Mouse (Mus musculus): ENCODE results near the gene Eif4e2. TPM values are rescaled to one million over a fixed set of nuclear protein-coding genes. Genes with fewer than 3 reads are reported as not detected.

The Eif4e2 gene
- polyA plus RNA-seq, 1 experiment from 2014 or later: 149 TPM

GRCm38 (mm10) chr1:87183998-87184750 is 29.5 kb upstream of the Eif4e2 start:
- no peak overlapping the region for H3K9ac ChIP-seq
- no peaks in the 10 kb centered on the region for H3K36me3 ChIP-seq
- 34% methylated on average over 15 of the region's 15 CpGs for WGBS
- peaks cover 48% of the 10 kb centered on the region for H3K27me3 ChIP-seq (replicated peaks)
- H3K27ac ChIP-seq: no peak overlapping the region
- 0 out of 2 replicates have a peak overlapping the region, but pooled peaks have one; percentile 1 for H3K4me3 ChIP-seq (replicated peaks)
- H3K4me2 ChIP-seq: peak overlapping the region; percentile 37
- peaks cover 16% of the 10 kb centered on the region for H3K4me1 ChIP-seq
- H3K9me3 ChIP-seq: no peaks in the 10 kb centered on the region
- no peak for ATAC-seq (ENCODE audit: insufficient read depth, low FRiP score, low read depth)

DNA sequence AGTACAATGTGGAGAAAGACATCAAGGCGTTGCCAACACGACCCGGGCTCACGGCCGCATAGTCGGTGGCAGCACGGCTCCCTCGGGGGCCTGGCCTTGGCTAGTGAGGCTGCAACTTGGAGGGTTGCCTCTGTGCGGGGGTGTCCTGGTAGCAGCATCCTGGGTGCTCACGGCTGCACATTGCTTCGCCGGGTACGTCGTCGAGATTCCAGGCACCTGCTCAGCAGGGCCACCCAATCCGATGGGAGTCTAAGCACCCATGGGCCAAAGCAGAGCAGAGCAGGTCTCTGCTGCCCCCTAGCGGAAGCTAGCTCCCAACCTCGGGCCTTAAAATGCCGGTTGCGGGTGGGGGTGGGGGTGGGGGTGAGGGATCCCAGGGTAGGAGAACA is 29.0 kb upstream of the Eif4e2 start:
- Histone ChIP-seq H3K4me3 (replicated peaks) (0 out of 2 replicates have a peak overlapping the region, but pooled peaks have one; percentile 1), H3K9ac (no peak overlapping the region), H3K36me3 (no peaks in the 10 kb centered on the region), H3K9me3 (no peaks in the 10 kb centered on the region), H3K27ac (no peak overlapping the region), H3K4me2 (peak overlapping the region; percentile 37), H3K4me1 (peaks cover 16% of the 10 kb centered on the region), H3K27me3 (replicated peaks) (peaks cover 48% of the 10 kb centered on the region)
- whole genome bisulfite sequencing: 13% methylated on average over 20 of the region's 20 CpGs
- no peak for ATAC-seq (ENCODE audit: insufficient read depth, low FRiP score, low read depth)

GRCm38 (mm10) chr1:87185526-87185925 is 28.2 kb upstream of the Eif4e2 start:
- no peak overlapping the region for H3K4me2 ChIP-seq
- no peaks in the 10 kb centered on the region for H3K36me3 ChIP-seq
- 0 out of 2 replicates have a peak, but pooled peaks have one; percentile 7 for ATAC-seq (ENCODE audit: insufficient read depth, low FRiP score, low read depth)
- WGBS: 21% methylated on average over 13 of the region's 13 CpGs
- no peak overlapping the region for H3K4me3 ChIP-seq (replicated peaks)
- no peak overlapping the region for H3K9ac ChIP-seq
- H3K27ac ChIP-seq: no peak overlapping the region
- H3K4me1 ChIP-seq: peaks cover 16% of the 10 kb centered on the region
- peaks cover 48% of the 10 kb centered on the region for H3K27me3 ChIP-seq (replicated peaks)
- no peaks in the 10 kb centered on the region for H3K9me3 ChIP-seq

GRCm38 (mm10) chr1:87186261-87187036 is 27.3 kb upstream of the Eif4e2 start:
- H3K4me3 ChIP-seq (replicated peaks): peak overlapping the region; percentile 54
- peak; percentile 48; the same call in 1 of the 2 replicates for ATAC-seq (ENCODE audit: insufficient read depth, low FRiP score, low read depth)
- no peaks in the 10 kb centered on the region for H3K36me3 ChIP-seq
- H3K27ac ChIP-seq: no peak overlapping the region
- peak overlapping the region; percentile 97 for H3K4me2 ChIP-seq
- peaks cover 16% of the 10 kb centered on the region for H3K4me1 ChIP-seq
- H3K27me3 ChIP-seq (replicated peaks): peaks cover 48% of the 10 kb centered on the region
- H3K9ac ChIP-seq: peak overlapping the region; percentile 44
- H3K9me3 ChIP-seq: no peaks in the 10 kb centered on the region
- WGBS: 3% methylated on average over 54 of the region's 54 CpGs

GRCm38 (mm10) chr1:87187037-87187355 is 26.7 kb upstream of the Eif4e2 start:
- peak overlapping the region; percentile 44 for H3K9ac ChIP-seq
- H3K27ac ChIP-seq: no peak overlapping the region
- WGBS: 0% methylated on average over 15 of the region's 15 CpGs
- peak overlapping the region; percentile 54 for H3K4me3 ChIP-seq (replicated peaks)
- peak overlapping the region; percentile 97 for H3K4me2 ChIP-seq
- H3K4me1 ChIP-seq: peaks cover 16% of the 10 kb centered on the region
- H3K36me3 ChIP-seq: no peaks in the 10 kb centered on the region
- peaks cover 48% of the 10 kb centered on the region for H3K27me3 ChIP-seq (replicated peaks)
- no peaks in the 10 kb centered on the region for H3K9me3 ChIP-seq
- peak; percentile 1; the same call in 1 of the 2 replicates for ATAC-seq (ENCODE audit: insufficient read depth, low FRiP score, low read depth)

GRCm38 (mm10) chr1:87190429-87190828 is 23.3 kb upstream of the Eif4e2 start, which contains the start of gene Chrnd:
Gene Chrnd, plus strand, starts transcription at chr1:87190607.
- ATAC-seq (ENCODE audit: insufficient read depth, low FRiP score, low read depth): no peak
- H3K9me3 ChIP-seq: no peaks in the 10 kb centered on the region

DNA sequence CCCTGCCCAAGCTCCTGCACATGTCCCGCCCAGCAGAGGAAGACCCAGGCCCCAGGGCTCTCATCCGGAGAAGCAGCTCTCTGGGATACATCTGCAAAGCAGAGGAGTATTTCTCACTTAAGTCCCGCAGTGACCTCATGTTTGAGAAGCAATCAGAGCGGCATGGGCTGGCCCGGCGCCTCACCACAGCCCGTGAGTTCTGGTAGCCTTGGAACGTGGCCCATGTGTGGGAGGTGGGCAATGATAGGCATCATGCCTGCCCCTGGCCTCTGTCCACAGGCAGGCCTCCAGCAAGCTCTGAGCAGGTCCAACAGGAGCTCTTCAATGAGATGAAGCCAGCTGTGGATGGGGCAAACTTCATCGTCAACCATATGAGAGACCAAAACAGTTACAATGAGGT is 16.4 kb upstream of the Eif4e2 start:
- no peak for ATAC-seq (ENCODE audit: insufficient read depth, low FRiP score, low read depth)
- no peaks in the 10 kb centered on the region for H3K36me3 ChIP-seq
- H3K4me1 ChIP-seq: no peaks in the 10 kb centered on the region
- H3K9ac ChIP-seq: no peak overlapping the region
- H3K27ac ChIP-seq: no peak overlapping the region
- no peaks in the 10 kb centered on the region for H3K9me3 ChIP-seq
- no peaks in the 10 kb centered on the region for H3K27me3 ChIP-seq (replicated peaks)
- no peak overlapping the region for H3K4me3 ChIP-seq (replicated peaks)
- H3K4me2 ChIP-seq: no peak overlapping the region
- WGBS: 85% methylated on average over 9 of the region's 9 CpGs

More at GRCm38 (mm10) chr1:87190429-87190828, 23.3 kb upstream of the Eif4e2 start, which contains the start of gene Chrnd:
- Histone ChIP-seq H3K27me3 (replicated peaks) (peaks cover 19% of the 10 kb centered on the region), H3K9ac (no peak within 1 kb of the TSS), H3K27ac (no peak within 1 kb of the TSS), H3K36me3 (no peaks in the 10 kb centered on the region), H3K4me2 (no peak within 1 kb of the TSS), H3K4me1 (peaks cover 8% of the 10 kb centered on the region), H3K4me3 (replicated peaks) (no peak within 1 kb of the TSS)
- 26% methylated on average over 4 of the region's 4 CpGs for WGBS

GRCm38 (mm10) chr1:87198119-87199065 is 15.3 kb upstream of the Eif4e2 start:
- ATAC-seq (ENCODE audit: insufficient read depth, low FRiP score, low read depth): no peak
- Histone ChIP-seq H3K4me3 (replicated peaks) (no peak overlapping the region), H3K4me1 (no peaks in the 10 kb centered on the region), H3K9me3 (no peaks in the 10 kb centered on the region), H3K36me3 (no peaks in the 10 kb centered on the region), H3K27ac (no peak overlapping the region), H3K27me3 (replicated peaks) (no peaks in the 10 kb centered on the region), H3K9ac (no peak overlapping the region), H3K4me2 (no peak overlapping the region)
- WGBS: 68% methylated on average over 12 of the region's 12 CpGs

DNA sequence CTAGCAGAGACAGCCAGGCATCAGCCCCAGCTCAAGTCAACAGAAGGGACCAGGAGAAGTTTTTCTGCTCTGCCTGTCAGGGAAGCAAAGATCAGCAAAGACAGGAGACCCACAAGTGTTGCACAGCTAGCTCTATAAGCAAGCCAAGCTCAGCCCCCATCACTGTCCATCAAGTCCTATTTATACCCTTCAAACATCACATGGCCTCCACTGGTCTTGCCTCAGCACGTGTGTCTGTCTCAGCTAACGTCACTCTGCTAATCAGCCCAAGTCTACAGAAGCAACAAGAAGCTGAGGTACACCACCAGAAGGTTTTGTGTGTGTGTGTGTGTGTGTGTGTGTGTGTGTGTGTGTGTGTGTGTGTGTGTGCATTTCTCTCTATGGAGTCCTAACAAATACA is 12.9 kb upstream of the Eif4e2 start:
- H3K9ac ChIP-seq: no peak overlapping the region
- H3K27ac ChIP-seq: no peak overlapping the region
- H3K4me3 ChIP-seq (replicated peaks): no peak overlapping the region
- 56% methylated on average over 2 of the region's 2 CpGs for WGBS
- no peaks in the 10 kb centered on the region for H3K9me3 ChIP-seq
- H3K4me1 ChIP-seq: no peaks in the 10 kb centered on the region
- H3K36me3 ChIP-seq: no peaks in the 10 kb centered on the region
- ATAC-seq (ENCODE audit: insufficient read depth, low FRiP score, low read depth): no peak
- H3K4me2 ChIP-seq: no peak overlapping the region
- 0 out of 2 replicates have a peak, but pooled peaks cover 1% of the 10 kb centered on the region for H3K27me3 ChIP-seq (replicated peaks)

DNA sequence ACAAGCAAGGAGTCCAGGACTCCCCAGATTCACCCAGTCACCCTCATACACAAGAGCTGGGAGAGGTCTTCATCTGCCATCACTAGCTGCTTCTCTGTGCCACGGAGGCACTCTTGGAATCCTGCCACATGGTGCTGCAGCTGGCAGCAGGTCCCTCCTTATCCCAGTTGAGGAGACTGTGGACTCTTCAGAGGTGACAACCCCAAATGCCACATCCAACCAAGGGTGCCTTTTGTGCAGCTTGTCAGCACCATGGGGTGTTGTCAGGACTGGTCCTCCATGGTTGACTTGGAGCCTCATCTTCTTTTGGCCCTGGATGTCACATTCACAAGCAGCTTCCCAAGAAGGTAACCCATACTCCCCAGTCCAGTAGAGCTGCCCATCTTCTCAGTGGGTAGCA is 11.9 kb upstream of the Eif4e2 start:
- no peaks in the 10 kb centered on the region for H3K36me3 ChIP-seq
- H3K27me3 ChIP-seq (replicated peaks): 0 out of 2 replicates have a peak, but pooled peaks cover 7% of the 10 kb centered on the region
- no peaks in the 10 kb centered on the region for H3K9me3 ChIP-seq
- no peaks in the 10 kb centered on the region for H3K4me1 ChIP-seq
- H3K9ac ChIP-seq: no peak overlapping the region
- H3K4me3 ChIP-seq (replicated peaks): no peak overlapping the region
- H3K4me2 ChIP-seq: no peak overlapping the region
- no peak for ATAC-seq (ENCODE audit: insufficient read depth, low FRiP score, low read depth)
- 61% methylated on average over 1 of the region's 1 CpGs for WGBS
- H3K27ac ChIP-seq: no peak overlapping the region

DNA sequence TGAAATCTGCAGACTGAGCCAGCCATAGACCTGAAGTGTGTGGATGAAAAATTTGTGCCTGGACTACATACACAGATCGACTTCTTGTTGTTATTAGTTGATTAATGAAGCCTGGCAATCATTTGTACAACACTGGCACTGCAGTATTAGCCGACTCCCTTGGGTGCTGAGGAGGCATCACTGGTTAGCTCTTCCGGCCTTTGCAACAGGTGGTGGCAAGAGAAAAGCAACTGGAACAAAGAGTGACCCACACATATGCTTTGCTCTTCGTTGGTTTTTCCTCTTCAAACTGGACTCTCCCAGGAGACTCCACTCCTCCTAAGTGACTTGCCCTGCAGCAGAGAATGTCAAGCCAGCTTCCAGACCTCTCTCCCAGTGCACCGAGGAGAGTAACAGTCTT is 9.9 kb upstream of the Eif4e2 start:
- H3K27ac ChIP-seq: no peak overlapping the region
- no peak overlapping the region for H3K4me2 ChIP-seq
- no peak overlapping the region for H3K9ac ChIP-seq
- no peaks in the 10 kb centered on the region for H3K9me3 ChIP-seq
- no peak for ATAC-seq (ENCODE audit: insufficient read depth, low FRiP score, low read depth)
- H3K4me3 ChIP-seq (replicated peaks): no peak overlapping the region
- peaks cover 17% of the 10 kb centered on the region; the same call in 1 of the 2 replicates for H3K27me3 ChIP-seq (replicated peaks)
- no peaks in the 10 kb centered on the region for H3K36me3 ChIP-seq
- WGBS: 77% methylated on average over 5 of the region's 5 CpGs
- H3K4me1 ChIP-seq: no peaks in the 10 kb centered on the region
